Mouse (Mus musculus): Measurements from ENCODE around the gene Lrrc73. TPM values are rescaled to one million over a fixed set of nuclear protein-coding genes. Genes with fewer than 3 reads are reported as not detected.

Gene Lrrc73
- polyA plus RNA-seq, 1 experiment: 3.6 TPM

- no peak overlapping the region for H3K4me3 ChIP-seq (replicated peaks)
- H3K36me3 ChIP-seq (replicated peaks; ENCODE audit: low read length): peaks cover 95% of the 10 kb centered on the region
- H3K27me3 ChIP-seq (replicated peaks): no peaks in the 10 kb centered on the region
- H3K4me1 ChIP-seq: peaks cover 56% of the 10 kb centered on the region
- no peaks in the 10 kb centered on the region for H3K9me3 ChIP-seq
- no peak for TF ChIP-seq FLI1 (IDR thresholded peaks at IDR 0.05; ENCODE audit: low read length)
- TF ChIP-seq GATA1 (IDR thresholded peaks at IDR 0.05; ENCODE audit: borderline replicate concordance, low read length): no peak
These were observed 11.1 kb upstream of the Lrrc73 start for GRCm38 (mm10) chr17:46242274-46242673.

DNA sequence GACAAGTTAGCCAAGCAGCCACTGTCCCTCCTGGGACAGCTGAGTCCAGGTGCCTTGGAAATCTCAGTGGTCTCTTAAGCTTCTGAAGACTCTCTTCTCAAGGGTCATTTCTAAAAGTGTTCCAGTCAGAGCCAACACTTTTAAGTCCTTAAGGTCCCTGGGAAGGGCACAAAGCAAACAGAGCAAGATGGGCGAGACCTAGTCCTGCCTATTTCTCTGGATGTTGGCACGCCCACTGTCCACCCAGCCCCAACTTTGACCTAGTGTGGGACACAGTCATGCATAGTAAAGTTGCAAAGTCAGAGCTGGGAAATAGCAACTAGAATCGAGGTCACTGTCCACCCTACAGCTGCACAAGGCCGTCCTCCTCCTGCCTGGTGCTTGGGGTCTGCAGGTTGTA is 10.3 kb upstream of the Lrrc73 start:
- H3K4me3 ChIP-seq (replicated peaks): peak overlapping the region; percentile 44
- TF ChIP-seq GATA1 (IDR thresholded peaks at IDR 0.05; ENCODE audit: borderline replicate concordance, low read length): no peak
- no peak for TF ChIP-seq FLI1 (IDR thresholded peaks at IDR 0.05; ENCODE audit: low read length)
- no peaks in the 10 kb centered on the region for H3K27me3 ChIP-seq (replicated peaks)
- H3K36me3 ChIP-seq (replicated peaks; ENCODE audit: low read length): peaks cover 88% of the 10 kb centered on the region
- H3K4me1 ChIP-seq: peaks cover 56% of the 10 kb centered on the region
- no peaks in the 10 kb centered on the region for H3K9me3 ChIP-seq

GRCm38 (mm10) chr17:46243624-46244023 is 9.7 kb upstream of the Lrrc73 start:
- Histone ChIP-seq H3K4me1 (peaks cover 55% of the 10 kb centered on the region), H3K4me3 (replicated peaks) (no peak overlapping the region), H3K36me3 (replicated peaks; ENCODE audit: low read length) (peaks cover 82% of the 10 kb centered on the region), H3K9me3 (no peaks in the 10 kb centered on the region), H3K27me3 (replicated peaks) (no peaks in the 10 kb centered on the region)
- TF ChIP-seq GATA1 (IDR thresholded peaks at IDR 0.05; ENCODE audit: borderline replicate concordance, low read length) (no peak), FLI1 (IDR thresholded peaks at IDR 0.05; ENCODE audit: low read length) (no peak)

GRCm38 (mm10) chr17:46244579-46244978 is 8.8 kb upstream of the Lrrc73 start:
- TF ChIP-seq FLI1 (IDR thresholded peaks at IDR 0.05; ENCODE audit: low read length) (no peak), GATA1 (IDR thresholded peaks at IDR 0.05; ENCODE audit: borderline replicate concordance, low read length) (no peak)
- no peak overlapping the region for H3K4me3 ChIP-seq (replicated peaks)
- H3K9me3 ChIP-seq: no peaks in the 10 kb centered on the region
- peaks cover 64% of the 10 kb centered on the region for H3K4me1 ChIP-seq
- H3K36me3 ChIP-seq (replicated peaks; ENCODE audit: low read length): peaks cover 80% of the 10 kb centered on the region
- no peaks in the 10 kb centered on the region for H3K27me3 ChIP-seq (replicated peaks)

DNA sequence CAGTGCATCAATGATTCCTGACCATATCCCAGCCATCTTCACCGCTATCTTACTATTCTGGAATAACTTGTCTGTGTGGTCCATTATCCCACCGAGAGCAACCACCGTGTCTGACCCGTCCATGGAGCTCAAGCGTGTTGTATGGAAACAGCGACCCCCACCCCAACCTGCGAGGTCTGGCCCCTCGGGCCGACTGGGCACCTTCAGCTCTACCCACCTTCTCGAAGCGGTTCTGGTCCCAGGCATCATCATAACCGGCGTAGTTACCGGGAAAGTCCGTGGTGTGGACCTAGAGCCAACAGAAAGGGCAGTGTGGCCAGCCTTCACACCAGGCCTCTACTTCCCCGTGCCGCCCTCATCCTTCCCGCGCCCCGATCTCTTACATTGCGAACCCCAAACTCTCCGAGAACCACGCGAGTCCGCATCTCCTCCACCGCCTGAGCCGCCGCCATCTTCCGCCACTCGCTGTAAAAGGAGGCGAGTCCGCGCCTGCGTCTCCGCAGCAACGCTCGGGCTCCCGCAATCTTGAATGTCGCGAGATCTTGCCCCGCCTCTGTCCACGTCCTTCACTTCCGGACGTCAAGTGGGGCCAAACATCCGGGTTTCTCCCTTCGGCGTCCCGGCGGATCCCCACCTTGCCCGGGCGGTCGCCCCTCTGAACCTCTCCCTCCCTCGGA is 5.7 kb upstream of the Lrrc73 start, which contains the start of the genes Polr1c and Yipf3:
TSS of gene Polr1c (minus strand) at position 543 of the 677 bp plus-strand sequence.
TSS of gene Yipf3 (plus strand) at position 569 of the 677 bp plus-strand sequence.
- Histone ChIP-seq H3K4me3 (replicated peaks) (peak within 1 kb of the TSS; percentile 100), H3K27me3 (replicated peaks) (no peaks in the 10 kb centered on the region), H3K4me1 (peaks cover 70% of the 10 kb centered on the region), H3K36me3 (replicated peaks; ENCODE audit: low read length) (peaks cover 82% of the 10 kb centered on the region), H3K9me3 (no peaks in the 10 kb centered on the region)
- TF ChIP-seq FLI1 (IDR thresholded peaks at IDR 0.05; ENCODE audit: low read length) (peak; percentile 72; the same call in 1 of the 2 replicates), GATA1 (IDR thresholded peaks at IDR 0.05; ENCODE audit: borderline replicate concordance, low read length) (no peak)

DNA sequence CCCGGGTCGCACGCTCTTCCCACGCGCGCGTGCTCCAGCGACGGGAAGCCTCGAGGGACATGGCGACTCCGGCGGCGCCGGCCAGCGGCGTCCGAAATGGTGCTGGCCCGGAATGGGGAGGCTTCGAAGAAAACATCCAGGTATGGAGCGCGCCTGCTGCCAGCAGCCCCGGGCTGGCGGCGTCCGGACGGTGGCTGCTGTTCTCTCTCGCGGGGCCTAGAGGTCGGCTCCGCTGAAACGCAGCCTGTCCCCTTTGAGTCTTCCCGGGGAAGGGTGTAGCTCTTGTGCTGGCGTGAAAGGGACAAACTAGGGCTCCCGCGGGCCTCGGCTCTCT is 5.2 kb upstream of the Lrrc73 start:
- Histone ChIP-seq H3K4me1 (peaks cover 69% of the 10 kb centered on the region), H3K4me3 (replicated peaks) (peak overlapping the region; percentile 100), H3K27me3 (replicated peaks) (no peaks in the 10 kb centered on the region), H3K36me3 (replicated peaks; ENCODE audit: low read length) (peaks cover 80% of the 10 kb centered on the region), H3K9me3 (no peaks in the 10 kb centered on the region)
- TF ChIP-seq FLI1 (IDR thresholded peaks at IDR 0.05; ENCODE audit: low read length): 0 out of 2 replicates have a peak, but pooled peaks have one; percentile 2
- TF ChIP-seq GATA1 (IDR thresholded peaks at IDR 0.05; ENCODE audit: borderline replicate concordance, low read length): no peak

GRCm38 (mm10) chr17:46251174-46251573 is 2.2 kb upstream of the Lrrc73 start:
- TF ChIP-seq GATA1 (IDR thresholded peaks at IDR 0.05; ENCODE audit: borderline replicate concordance, low read length): no peak
- no peak for TF ChIP-seq FLI1 (IDR thresholded peaks at IDR 0.05; ENCODE audit: low read length)
- H3K4me3 ChIP-seq (replicated peaks): no peak overlapping the region
- H3K36me3 ChIP-seq (replicated peaks; ENCODE audit: low read length): peaks cover 50% of the 10 kb centered on the region
- H3K9me3 ChIP-seq: no peaks in the 10 kb centered on the region
- H3K27me3 ChIP-seq (replicated peaks): peaks cover 23% of the 10 kb centered on the region
- peaks cover 64% of the 10 kb centered on the region for H3K4me1 ChIP-seq

DNA sequence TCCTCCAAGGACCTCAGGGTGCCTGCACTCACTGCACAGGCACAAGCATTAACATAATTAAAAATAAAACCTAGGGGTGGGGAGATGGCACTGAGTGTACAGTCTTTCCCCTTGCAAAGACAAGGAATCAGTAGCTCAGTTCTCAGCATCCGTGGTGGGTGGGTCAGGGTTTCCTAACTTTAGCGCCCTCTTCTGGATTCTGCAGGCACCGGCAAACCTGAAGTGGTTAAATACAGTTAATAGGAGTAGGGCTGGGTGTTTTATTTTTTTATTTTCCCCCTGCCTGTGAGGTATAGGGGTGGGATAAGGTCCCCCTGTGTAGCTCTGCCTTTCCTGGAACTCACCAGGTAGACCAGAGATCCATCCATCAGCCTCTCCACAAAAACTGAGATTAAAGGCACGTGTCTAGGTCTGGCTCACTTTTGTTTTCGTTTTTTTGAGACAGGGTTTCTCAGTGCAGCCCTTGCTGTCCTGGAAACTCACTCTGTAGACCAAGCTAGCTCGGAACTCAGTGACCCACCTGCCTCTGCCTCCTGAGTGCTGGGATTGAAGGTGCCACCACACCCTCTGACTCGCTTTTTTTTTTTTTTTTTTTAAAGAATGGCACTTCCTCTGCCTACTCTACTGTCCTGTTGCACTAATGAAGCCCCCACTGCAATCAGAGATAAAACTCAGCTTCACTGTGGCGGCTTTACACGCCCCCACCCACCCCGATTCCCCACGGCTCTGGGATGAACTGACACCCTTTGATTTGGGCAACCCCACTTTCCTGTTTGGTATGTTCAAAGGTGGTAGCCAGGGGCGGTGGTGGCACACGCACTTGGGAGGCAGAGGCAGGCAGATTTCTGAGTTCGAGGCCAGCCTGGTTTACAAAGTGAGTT is 520 bp upstream of the Lrrc73 start:
- TF ChIP-seq FLI1 (IDR thresholded peaks at IDR 0.05; ENCODE audit: low read length) (no peak), GATA1 (IDR thresholded peaks at IDR 0.05; ENCODE audit: borderline replicate concordance, low read length) (no peak)
- Histone ChIP-seq H3K4me1 (peaks cover 53% of the 10 kb centered on the region), H3K27me3 (replicated peaks) (peaks cover 23% of the 10 kb centered on the region), H3K4me3 (replicated peaks) (peak overlapping the region; percentile 92), H3K9me3 (no peaks in the 10 kb centered on the region), H3K36me3 (replicated peaks; ENCODE audit: low read length) (peaks cover 57% of the 10 kb centered on the region)

- peaks cover 66% of the 10 kb centered on the region for H3K36me3 ChIP-seq (replicated peaks; ENCODE audit: low read length)
- peak overlapping the region; percentile 92 for H3K4me3 ChIP-seq (replicated peaks)
- TF ChIP-seq GATA1 (IDR thresholded peaks at IDR 0.05; ENCODE audit: borderline replicate concordance, low read length) (no peak), FLI1 (IDR thresholded peaks at IDR 0.05; ENCODE audit: low read length) (no peak)
- H3K27me3 ChIP-seq (replicated peaks): peaks cover 23% of the 10 kb centered on the region
- H3K4me1 ChIP-seq: peaks cover 55% of the 10 kb centered on the region
- no peaks in the 10 kb centered on the region for H3K9me3 ChIP-seq
These were observed 775 bp downstream of the Lrrc73 start for GRCm38 (mm10) chr17:46254106-46254505.

GRCm38 (mm10) chr17:46255147-46255546 is 1.8 kb downstream of the Lrrc73 start:
- Histone ChIP-seq H3K9me3 (no peaks in the 10 kb centered on the region), H3K36me3 (replicated peaks; ENCODE audit: low read length) (peaks cover 66% of the 10 kb centered on the region), H3K27me3 (replicated peaks) (peaks cover 23% of the 10 kb centered on the region), H3K4me1 (peaks cover 52% of the 10 kb centered on the region), H3K4me3 (replicated peaks) (no peak overlapping the region)
- TF ChIP-seq GATA1 (IDR thresholded peaks at IDR 0.05; ENCODE audit: borderline replicate concordance, low read length) (no peak), FLI1 (IDR thresholded peaks at IDR 0.05; ENCODE audit: low read length) (no peak)
